Mouse (Mus musculus) limb, embryonic 10.5 days (tissue): ENCODE measurements around the gene Nell2. TPM values are rescaled to one million over a fixed set of nuclear protein-coding genes. Genes with fewer than 3 reads are reported as not detected.

ENCODE experiments used
- DNase-seq: peaks from one replicate; pipeline ENCODE4 v3.0.0-alpha.2; 2017; ENCODE audit warnings: low spot score
- H3K27ac ChIP-seq: fragments of 300-500 bp; sonication (generic); 2 replicates; pipeline ENCODE4 v1.5.1; 2016; ENCODE audit warnings: mild to moderate bottlenecking
- H3K27me3 ChIP-seq: fragments of 300-500 bp; sonication (generic); 2 replicates; pipeline ENCODE4 v1.6.1; 2016; ENCODE audit warnings: low read depth, mild to moderate bottlenecking; ENCODE audit not compliant: poor library complexity, severe bottlenecking
- H3K36me3 ChIP-seq: fragments of 300-500 bp; sonication (generic); 2 replicates; pipeline ENCODE4 v1.6.1; 2016; ENCODE audit warnings: mild to moderate bottlenecking, moderate library complexity
- H3K4me1 ChIP-seq: fragments of 300-500 bp; sonication (generic); 2 replicates; pipeline ENCODE4 v1.6.1; 2016
- H3K4me3 ChIP-seq: fragments of 300-500 bp; sonication (generic); 2 replicates; pipeline ENCODE4 v1.5.1; 2016; ENCODE audit warnings: mild to moderate bottlenecking, moderate library complexity
- H3K9me3 ChIP-seq: fragments of 300-500 bp; sonication (generic); replicated peaks from 2 replicates; pipeline ENCODE4 v1.6.1; 2016; ENCODE audit warnings: mild to moderate bottlenecking
- WGBS: fragments of 180-500 bp; shearing (Covaris S2); methylation state at CpG from one replicate; pipeline ENCODE4 v1.1.7; 2016; 5-methylcytosine and 5-hydroxymethylcytosine counted together
- polyA plus RNA-seq: library from polyadenylated mRNA; unstranded; fragments of >200 nt; fragmentation: Nextera tagmentation; extraction: Ambion mirVana; gene quantifications from 2 replicates; pipeline ENCODE4 v1.2.1, GENCODE M21; 2016

Nell2 gene
- polyA plus RNA-seq, 1 experiment from 2014 or later = 4.1 TPM

- Histone ChIP-seq H3K27me3 (no peaks in the 10 kb centered on the region), H3K4me3 (no peak overlapping the region), H3K36me3 (no peaks in the 10 kb centered on the region), H3K27ac (no peak overlapping the region), H3K4me1 (0 out of 2 replicates have a peak, but pooled peaks cover 3% of the 10 kb centered on the region), H3K9me3 (no peaks in the 10 kb centered on the region)
- no peak for DNase-seq
- 93% methylated on average over 4 of the region's 4 CpGs for WGBS
Measured at GRCm38 (mm10) chr15:95437740-95438139, 90.6 kb downstream of the Nell2 start.

GRCm38 (mm10) chr15:95436261-95436660 is 92.1 kb downstream of the Nell2 start:
- Histone ChIP-seq H3K4me3 (no peak overlapping the region), H3K27me3 (no peaks in the 10 kb centered on the region), H3K4me1 (0 out of 2 replicates have a peak, but pooled peaks cover 1% of the 10 kb centered on the region), H3K9me3 (no peaks in the 10 kb centered on the region), H3K36me3 (no peaks in the 10 kb centered on the region), H3K27ac (no peak overlapping the region)
- DNase-seq = no peak
- WGBS = 87% methylated on average over 1 of the region's 1 CpGs

DNA sequence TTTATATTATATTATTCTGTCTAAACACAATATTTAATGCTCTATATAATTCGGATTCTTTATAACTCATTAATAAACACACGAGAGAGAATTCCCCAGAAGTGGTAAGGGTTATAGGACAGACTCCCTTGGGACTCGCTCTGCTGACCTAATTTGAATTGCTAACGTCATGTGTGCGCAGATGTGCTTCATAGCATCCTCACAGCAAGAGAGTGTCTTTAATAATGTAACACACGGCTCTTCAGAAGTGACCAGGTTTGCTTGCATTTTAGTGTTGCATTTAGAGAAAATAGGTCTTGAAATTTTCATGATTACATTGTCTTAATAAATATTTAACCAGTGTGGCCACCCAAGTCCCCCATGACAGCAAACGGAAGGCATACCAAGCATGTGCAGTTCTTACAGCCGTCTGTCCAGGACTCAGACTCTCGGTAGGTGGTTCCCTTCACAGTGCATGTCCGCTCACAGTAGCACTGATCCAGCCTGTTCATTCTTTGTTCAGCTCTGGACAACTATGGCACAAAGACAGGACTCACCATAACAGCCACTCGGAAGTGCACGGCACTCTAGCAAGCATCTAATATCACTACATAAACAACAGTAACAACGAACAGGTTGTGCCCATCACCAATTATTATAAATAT is 97.1 kb downstream of the Nell2 start:
- Histone ChIP-seq H3K27ac (no peak overlapping the region), H3K27me3 (no peaks in the 10 kb centered on the region), H3K9me3 (no peaks in the 10 kb centered on the region), H3K4me3 (no peak overlapping the region), H3K36me3 (no peaks in the 10 kb centered on the region), H3K4me1 (no peaks in the 10 kb centered on the region; the same call in 1 of the 2 replicates)
- no peak for DNase-seq
- 89% methylated on average over 13 of the region's 13 CpGs for whole genome bisulfite sequencing

DNA sequence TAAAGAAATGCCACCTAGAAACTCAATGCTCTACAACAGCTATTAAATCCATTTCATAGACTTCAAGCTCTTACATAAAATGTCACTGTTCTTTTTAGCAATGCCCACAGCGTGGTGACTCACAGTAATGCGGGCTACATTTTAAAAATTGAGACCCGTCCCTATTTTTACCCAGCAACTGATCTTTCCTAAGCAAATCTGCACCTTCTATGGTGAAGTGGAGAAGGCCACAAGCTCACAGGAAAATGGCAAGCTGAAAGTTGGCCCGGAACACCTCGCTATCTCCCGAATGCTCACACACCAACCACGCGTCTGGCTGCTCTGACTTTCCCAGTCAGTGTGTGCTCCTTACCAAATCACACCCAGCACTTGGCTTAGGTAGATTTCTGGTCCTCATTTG is 98.4 kb downstream of the Nell2 start:
- no peaks in the 10 kb centered on the region for H3K9me3 ChIP-seq
- H3K4me1 ChIP-seq = no peaks in the 10 kb centered on the region; the same call in 1 of the 2 replicates
- no peaks in the 10 kb centered on the region for H3K27me3 ChIP-seq
- H3K36me3 ChIP-seq = no peaks in the 10 kb centered on the region
- no peak for DNase-seq
- no peak overlapping the region for H3K4me3 ChIP-seq
- WGBS = 93% methylated on average over 8 of the region's 8 CpGs
- no peak overlapping the region for H3K27ac ChIP-seq

GRCm38 (mm10) chr15:95428003-95428663 is 100.2 kb downstream of the Nell2 start:
- DNase-seq = no peak
- H3K27me3 ChIP-seq = no peaks in the 10 kb centered on the region
- no peaks in the 10 kb centered on the region for H3K9me3 ChIP-seq
- 89% methylated on average over 7 of the region's 7 CpGs for WGBS
- peaks cover 4% of the 10 kb centered on the region; the same call in 1 of the 2 replicates for H3K4me1 ChIP-seq
- no peak overlapping the region for H3K27ac ChIP-seq
- no peak overlapping the region for H3K4me3 ChIP-seq
- no peaks in the 10 kb centered on the region for H3K36me3 ChIP-seq

DNA sequence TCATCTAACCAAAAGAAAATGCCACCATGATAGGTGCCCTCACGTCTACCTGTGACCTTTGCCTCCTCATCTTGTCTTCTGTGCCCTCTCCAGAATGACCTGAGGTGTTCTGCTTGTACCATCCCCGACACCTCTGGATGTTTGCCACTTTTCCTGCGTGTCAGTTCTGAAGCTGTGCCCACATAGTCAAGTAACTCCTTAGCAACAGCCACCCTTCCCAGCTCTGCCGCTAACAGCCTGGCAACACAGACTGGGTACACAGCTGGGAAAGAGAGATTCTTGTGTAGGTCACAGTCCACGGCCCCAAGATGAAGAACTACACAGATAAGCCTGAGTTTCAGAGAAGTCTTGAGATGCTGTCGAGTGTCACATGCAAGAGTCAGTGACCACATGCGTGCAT is 103.3 kb downstream of the Nell2 start:
- Histone ChIP-seq H3K27ac (no peak overlapping the region), H3K4me3 (no peak overlapping the region), H3K36me3 (no peaks in the 10 kb centered on the region), H3K9me3 (no peaks in the 10 kb centered on the region), H3K4me1 (peaks cover 4% of the 10 kb centered on the region; the same call in 1 of the 2 replicates), H3K27me3 (no peaks in the 10 kb centered on the region)
- WGBS = 89% methylated on average over 7 of the region's 7 CpGs
- no peak for DNase-seq

GRCm38 (mm10) chr15:95422226-95422950 is 106.0 kb downstream of the Nell2 start:
- 94% methylated on average over 15 of the region's 15 CpGs for WGBS
- Histone ChIP-seq H3K4me3 (no peak overlapping the region), H3K9me3 (no peaks in the 10 kb centered on the region), H3K36me3 (no peaks in the 10 kb centered on the region), H3K27ac (no peak overlapping the region), H3K27me3 (no peaks in the 10 kb centered on the region), H3K4me1 (peaks cover 4% of the 10 kb centered on the region; the same call in 1 of the 2 replicates)
- DNase-seq = no peak

GRCm38 (mm10) chr15:95418641-95419040 is 109.7 kb downstream of the Nell2 start:
- H3K9me3 ChIP-seq = no peaks in the 10 kb centered on the region
- peaks cover 4% of the 10 kb centered on the region; the same call in 1 of the 2 replicates for H3K4me1 ChIP-seq
- DNase-seq = no peak
- no peak overlapping the region for H3K27ac ChIP-seq
- no peaks in the 10 kb centered on the region for H3K36me3 ChIP-seq
- WGBS = 84% methylated on average over 4 of the region's 4 CpGs
- no peaks in the 10 kb centered on the region for H3K27me3 ChIP-seq
- no peak overlapping the region for H3K4me3 ChIP-seq

GRCm38 (mm10) chr15:95411949-95412741 is 116.2 kb downstream of the Nell2 start:
- H3K27me3 ChIP-seq = no peaks in the 10 kb centered on the region
- H3K9me3 ChIP-seq = no peaks in the 10 kb centered on the region
- no peak overlapping the region for H3K4me3 ChIP-seq
- H3K27ac ChIP-seq = no peak overlapping the region
- no peaks in the 10 kb centered on the region for H3K4me1 ChIP-seq
- H3K36me3 ChIP-seq = no peaks in the 10 kb centered on the region
- DNase-seq = no peak
- WGBS = 87% methylated on average over 5 of the region's 5 CpGs

DNA sequence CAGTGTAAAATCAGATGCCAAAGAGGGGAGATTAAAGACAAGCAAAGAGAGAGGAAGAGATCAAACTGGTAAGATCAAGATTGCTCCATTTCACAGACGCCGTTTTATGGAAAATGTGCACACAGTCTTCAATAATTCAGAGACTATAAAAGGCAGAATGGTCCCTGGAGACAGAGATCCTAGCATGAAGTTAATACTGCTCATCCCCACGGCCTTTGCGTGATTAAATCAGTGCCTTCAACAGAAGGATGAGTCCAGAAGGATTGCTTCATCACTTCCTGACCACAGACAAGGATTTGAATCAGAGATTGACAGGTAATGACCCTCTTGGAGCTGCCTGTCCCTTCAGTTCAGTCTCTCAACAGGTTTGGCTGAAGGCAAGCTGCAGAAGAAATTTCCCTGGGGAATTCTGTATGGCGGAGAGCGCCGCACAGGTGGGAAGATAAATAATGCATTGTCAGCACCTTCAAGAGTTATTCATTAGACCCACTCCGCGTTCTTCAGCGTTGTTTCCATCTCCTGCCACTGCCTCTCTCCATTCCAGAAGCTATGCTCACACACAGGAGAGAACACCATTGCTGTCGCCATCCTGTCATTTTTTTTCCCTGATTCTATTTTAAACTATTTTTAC is 118.0 kb downstream of the Nell2 start:
- Histone ChIP-seq H3K36me3 (no peaks in the 10 kb centered on the region), H3K9me3 (no peaks in the 10 kb centered on the region), H3K27me3 (no peaks in the 10 kb centered on the region), H3K4me1 (no peaks in the 10 kb centered on the region), H3K27ac (no peak overlapping the region), H3K4me3 (no peak overlapping the region)
- 89% methylated on average over 11 of the region's 11 CpGs for WGBS
- no peak for DNase-seq

- WGBS = 92% methylated on average over 5 of the region's 5 CpGs
- no peak overlapping the region for H3K27ac ChIP-seq
- no peaks in the 10 kb centered on the region for H3K4me1 ChIP-seq
- H3K4me3 ChIP-seq = no peak overlapping the region
- no peak for DNase-seq
- no peaks in the 10 kb centered on the region for H3K36me3 ChIP-seq
- H3K27me3 ChIP-seq = no peaks in the 10 kb centered on the region
- no peaks in the 10 kb centered on the region for H3K9me3 ChIP-seq
Measured at GRCm38 (mm10) chr15:95390347-95390746, 138.0 kb downstream of the Nell2 start.

DNA sequence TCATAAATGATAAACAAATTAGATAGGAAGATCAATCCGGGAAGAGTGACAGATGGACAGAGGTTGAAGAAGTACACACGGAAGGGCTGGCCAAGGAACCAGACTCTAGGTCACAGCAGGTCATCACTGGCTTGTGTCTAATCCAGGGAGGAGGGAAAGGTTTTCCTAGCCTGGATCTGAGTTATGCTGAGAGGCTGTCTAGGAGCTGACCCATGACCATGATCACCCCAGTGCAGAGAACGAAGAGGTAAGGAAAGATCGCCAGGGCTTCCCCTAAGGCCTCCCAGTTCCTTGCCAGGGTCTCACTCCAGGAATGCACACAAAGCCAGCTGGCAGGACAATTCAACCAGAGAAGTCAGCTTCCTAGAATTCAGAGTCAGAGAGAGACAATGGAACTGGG is 139.4 kb downstream of the Nell2 start:
- WGBS = 88% methylated on average over 4 of the region's 4 CpGs
- no peak for DNase-seq
- Histone ChIP-seq H3K27me3 (no peaks in the 10 kb centered on the region), H3K4me3 (no peak overlapping the region), H3K9me3 (no peaks in the 10 kb centered on the region), H3K4me1 (0 out of 2 replicates have a peak, but pooled peaks cover 3% of the 10 kb centered on the region), H3K36me3 (no peaks in the 10 kb centered on the region), H3K27ac (no peak overlapping the region)
